Mouse (Mus musculus) heart, postnatal 14 days (tissue): ENCODE results near the gene 4931429L15Rik. TPM values are rescaled to one million over a fixed set of nuclear protein-coding genes. Genes with fewer than 3 reads are reported as not detected.

Source experiments
- DNase-seq, 2 experiments: peaks; one replicate each; pipeline ENCODE4 v3.0.0; 2021 to 2022
- intact Hi-C: fragments of 180-260 bp; cut with DNase I; formaldehyde crosslinking; loops from one replicate; pipeline ENCODE4 v1.15.1; 2025
- total RNA-seq, 2 experiments: library from RNA; stranded (reverse); gene quantifications; 2 replicates each; pipeline ENCODE4 v1.2.3; 2021

The 4931429L15Rik gene
- total RNA-seq, 2 experiments from 2014 or later: not detected

- intact Hi-C loops: no loop called here
- DNase-seq: peak; percentile 13 to 33
These were observed 8.9 kb upstream of the 4931429L15Rik start for GRCm38 (mm10) chr9:46328572-46329249.

GRCm38 (mm10) chr9:46327706-46328571 is 8.2 kb upstream of the 4931429L15Rik start:
- DNase-seq: peak in 1 of 2 experiments; percentile 9
- intact Hi-C loops: no loop called here

DNA sequence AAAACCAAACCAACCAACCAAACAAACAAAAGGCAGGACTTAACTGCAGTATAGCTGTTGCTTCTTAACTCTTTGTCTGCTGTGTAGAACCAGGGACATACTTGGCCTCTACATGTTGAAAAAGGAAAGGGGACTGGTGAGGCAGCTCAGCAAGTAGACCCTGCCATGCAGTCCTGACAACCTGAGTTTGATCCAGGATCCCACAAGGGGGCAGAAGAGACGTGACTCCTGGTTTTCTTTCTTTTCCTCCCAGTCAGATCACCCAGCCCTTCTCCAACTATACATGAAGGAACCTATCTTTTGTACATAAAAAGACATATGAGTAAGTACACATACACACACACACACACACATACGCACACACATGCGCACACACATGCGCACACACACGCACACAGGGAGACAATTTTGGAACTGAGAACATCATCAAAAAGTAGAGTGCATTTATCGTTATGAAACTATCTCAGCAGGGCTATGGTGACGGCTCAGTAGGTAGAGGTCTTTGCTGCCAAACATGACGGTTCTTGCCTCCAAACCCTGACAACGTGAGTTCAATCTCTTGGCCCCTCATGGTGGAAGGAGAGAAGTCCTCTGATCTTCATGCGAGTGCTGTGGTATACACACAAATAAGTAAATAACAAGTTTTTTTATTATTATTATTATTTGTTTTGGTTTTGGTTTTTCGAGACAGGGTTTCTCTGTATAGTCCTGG is 7.1 kb upstream of the 4931429L15Rik start:
- intact Hi-C loops: no loop called here
- DNase-seq: no peak

DNA sequence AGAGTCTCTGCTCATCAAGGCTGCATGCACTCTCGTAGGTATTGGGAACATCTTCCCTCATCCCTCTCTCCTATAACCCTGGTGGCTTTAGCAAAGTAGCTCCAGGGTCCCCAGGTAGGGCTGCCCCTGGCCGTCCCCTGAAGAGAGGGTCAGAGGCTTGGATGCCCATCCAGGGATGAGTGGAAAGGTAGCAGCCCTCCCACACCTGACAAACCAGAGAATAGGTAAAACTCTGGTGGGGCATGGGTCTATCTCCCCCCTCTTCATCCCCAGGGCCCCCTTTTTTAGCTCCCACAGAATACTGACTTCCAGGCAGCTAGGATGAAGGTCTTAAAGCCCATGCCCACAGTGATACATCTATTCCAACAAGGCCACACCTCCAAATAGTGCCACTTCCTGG is 675 bp upstream of the 4931429L15Rik start:
- DNase-seq: no peak
- intact Hi-C loops: no loop called here

GRCm38 (mm10) chr9:46317957-46318356 is 1.8 kb downstream of the 4931429L15Rik start:
- DNase-seq: no peak
- intact Hi-C loops: loop anchor here (10.0 kb wide), 1 partner anchor 313 kb away; no protein-coding TSS in a partner anchor

DNA sequence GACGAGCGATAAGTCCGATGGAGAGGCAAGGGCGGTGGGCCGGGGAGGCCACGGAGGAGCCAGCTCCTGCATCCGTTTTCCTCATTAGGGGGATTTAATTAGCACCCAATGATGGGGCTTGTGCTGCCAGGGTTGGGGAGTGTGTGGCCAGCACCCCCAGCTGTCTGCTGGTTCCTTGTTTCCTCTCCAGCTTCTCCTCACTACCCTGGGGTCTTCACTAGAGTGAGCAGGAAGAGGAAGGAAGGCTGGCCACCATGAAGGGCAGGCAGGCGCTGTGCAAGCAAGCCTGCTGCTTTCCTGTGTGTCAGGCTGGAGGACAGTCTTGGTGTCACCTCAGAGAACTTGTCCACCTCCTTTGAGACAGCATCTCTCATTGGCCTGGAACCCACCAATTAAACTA is 2.9 kb downstream of the 4931429L15Rik start:
- no peak for DNase-seq

DNA sequence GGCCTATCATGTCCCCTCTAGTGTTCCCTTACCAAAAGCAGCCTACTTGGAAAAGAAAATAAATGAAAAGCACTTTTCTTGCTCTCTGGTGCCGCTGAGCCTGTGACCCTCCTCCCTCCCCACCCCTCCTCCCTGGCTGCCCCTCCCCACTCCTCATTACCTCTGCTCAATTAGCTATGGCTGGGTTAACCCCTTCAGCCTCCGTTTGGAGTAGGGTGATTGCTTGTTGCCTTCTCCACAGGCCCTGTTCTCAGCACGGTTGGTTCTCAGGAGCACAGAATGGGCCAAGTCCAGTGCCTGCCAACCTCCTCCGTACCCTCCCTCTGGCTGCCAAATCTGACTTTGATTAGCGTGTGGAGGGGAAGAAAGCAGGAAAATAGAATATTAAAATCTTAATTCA is 3.4 kb downstream of the 4931429L15Rik start:
- intact Hi-C loops: loop anchor here (10.0 kb wide), 1 partner anchor 312 kb away; no protein-coding TSS in a partner anchor

More for the DNA sequence above, 2.9 kb downstream of the 4931429L15Rik start:
- intact Hi-C loops: loop anchor here (10.0 kb wide), 1 partner anchor 312 kb away; no protein-coding TSS in a partner anchor

DNA sequence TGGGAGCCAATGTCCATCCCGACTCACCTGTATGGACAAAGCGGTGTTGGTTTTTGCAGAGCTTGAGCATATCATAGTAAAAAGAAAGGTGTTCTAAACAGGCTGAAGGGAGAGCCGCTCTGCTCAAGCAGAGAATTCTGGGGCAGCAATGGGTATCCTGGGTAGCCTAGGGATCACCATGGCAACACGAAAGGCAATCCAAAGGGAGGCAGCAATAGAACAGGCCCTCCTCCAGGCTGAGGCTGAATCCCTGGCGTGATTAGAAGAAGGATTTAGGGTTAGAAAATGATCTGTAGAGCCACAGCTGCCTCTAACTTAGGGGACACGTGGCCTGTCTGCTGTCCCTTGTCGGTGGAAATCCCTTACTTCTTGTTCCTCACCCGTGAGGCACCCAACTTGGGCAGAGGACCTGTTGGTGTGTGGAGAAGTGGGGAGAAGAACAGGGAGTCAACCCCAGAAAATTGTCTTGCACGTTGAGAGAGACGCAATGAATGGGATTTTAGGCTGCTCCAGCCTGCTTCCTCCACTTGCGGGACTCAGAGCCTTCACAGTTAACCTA is 3.9 kb downstream of the 4931429L15Rik start:
- intact Hi-C loops: loop anchor here (10.0 kb wide), 1 partner anchor 311 kb away; no protein-coding TSS in a partner anchor
- no peak for DNase-seq

More for the DNA sequence above, 3.4 kb downstream of the 4931429L15Rik start:
- no peak for DNase-seq

- DNase-seq: no peak
- intact Hi-C loops: loop anchor here (10.0 kb wide), 1 partner anchor 310 kb away; no protein-coding TSS in a partner anchor
These were observed 4.9 kb downstream of the 4931429L15Rik start for GRCm38 (mm10) chr9:46314921-46315320.

GRCm38 (mm10) chr9:46314507-46314906 is 5.3 kb downstream of the 4931429L15Rik start:
- peak; percentile 67 to 78 for DNase-seq
- intact Hi-C loops: loop anchor here (10.0 kb wide), 1 partner anchor 310 kb away; no protein-coding TSS in a partner anchor

- intact Hi-C loops: no loop called here
- DNase-seq: peak in 1 of 2 experiments; percentile 7
These were observed 10.7 kb downstream of the 4931429L15Rik start for GRCm38 (mm10) chr9:46309121-46309520.

- intact Hi-C loops: no loop called here
- DNase-seq: peak; percentile 41 to 71
These were observed 17.6 kb downstream of the 4931429L15Rik start for GRCm38 (mm10) chr9:46302142-46302541.

GRCm38 (mm10) chr9:46298381-46298780 is 21.4 kb downstream of the 4931429L15Rik start:
- DNase-seq: no peak
- intact Hi-C loops: no loop called here

DNA sequence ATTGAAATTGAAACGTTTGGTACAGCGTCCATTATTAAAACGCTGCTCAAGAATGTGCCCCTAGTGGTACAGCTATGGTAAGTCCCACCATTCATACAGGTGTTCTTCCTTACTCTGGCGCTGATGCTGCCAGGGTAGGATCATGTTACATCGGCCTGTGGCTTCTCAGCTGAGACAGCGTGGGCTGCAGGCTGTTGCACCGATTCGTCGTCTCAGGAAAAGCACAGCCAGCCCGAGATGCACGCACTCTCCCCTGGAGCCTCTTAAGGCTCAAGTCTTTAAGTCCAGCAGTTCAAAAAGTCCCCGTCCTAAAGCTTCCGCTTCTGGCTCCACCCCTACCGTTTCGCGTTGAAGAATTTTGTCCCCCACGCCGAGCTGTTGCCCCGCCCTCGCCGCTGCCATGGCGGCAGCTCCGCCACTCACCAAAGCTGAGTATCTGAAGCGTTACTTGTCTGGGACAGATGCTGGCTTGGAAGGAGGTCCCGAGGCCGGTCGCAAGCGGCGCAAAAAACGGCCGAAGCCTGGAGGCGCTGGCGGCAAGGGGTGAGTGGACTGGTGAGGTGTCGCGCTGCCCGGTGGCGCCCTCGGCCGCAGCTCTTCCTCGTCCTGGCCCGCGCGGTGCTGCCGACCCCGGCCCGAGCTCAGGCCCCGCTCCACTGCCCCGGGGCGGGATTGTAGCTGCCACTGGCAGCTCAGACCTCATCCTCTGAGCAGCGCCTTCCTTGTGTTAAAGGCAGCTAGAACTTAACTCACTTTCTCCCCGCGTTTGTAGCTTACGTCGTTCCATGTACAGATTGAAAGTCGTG is 37.0 kb downstream of the 4931429L15Rik start, which contains the start of gene Bud13:
TSS of gene Bud13 (plus strand) at position 378 of the 806 bp plus-strand sequence.
- intact Hi-C loops: no loop called here
- DNase-seq: peak; percentile 93 to 98

GRCm38 (mm10) chr9:46274494-46274893 is 45.3 kb downstream of the 4931429L15Rik start:
- intact Hi-C loops: loop anchor here (5.0 kb wide), 1 partner anchor 367 kb away; the partner anchor contains the start of genes Pcsk7 and Rnf214
- DNase-seq: no peak

DNA sequence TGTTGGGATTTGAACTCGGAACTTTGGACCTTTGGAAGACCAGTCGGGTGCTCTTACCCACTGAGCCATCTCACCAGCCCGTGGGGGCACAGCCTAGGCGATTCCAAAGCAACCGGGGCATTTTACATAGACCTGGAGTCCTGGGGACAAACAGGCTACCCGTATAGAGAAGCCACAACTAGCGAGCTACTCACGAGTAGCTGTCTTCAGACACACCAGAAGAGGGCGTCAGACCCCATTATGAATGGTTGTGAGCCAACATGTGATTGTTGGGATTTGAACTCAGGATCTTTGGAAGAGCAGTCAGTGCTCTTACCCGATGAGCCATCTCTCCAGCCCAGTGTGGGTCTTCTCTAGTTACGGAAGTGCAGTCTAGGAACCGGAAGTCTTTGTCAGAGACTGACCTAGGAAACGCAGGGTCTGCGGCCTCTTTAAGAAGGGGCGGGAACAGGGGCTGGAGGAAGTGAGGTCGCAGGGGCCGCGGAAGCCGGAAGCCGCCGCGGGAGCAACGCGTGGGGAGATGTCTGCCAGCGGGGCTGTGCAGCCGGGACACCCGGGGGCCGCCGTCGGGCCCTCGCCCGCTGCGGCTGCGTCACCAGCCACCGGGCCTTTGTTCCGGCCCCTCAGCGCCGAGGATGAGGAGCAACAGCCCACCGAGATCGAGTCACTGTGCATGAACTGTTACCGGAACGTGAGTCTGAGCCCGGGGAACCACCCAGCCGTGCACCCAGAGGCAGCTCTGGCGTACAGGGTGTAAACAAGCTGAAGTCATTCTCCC is 46.9 kb downstream of the 4931429L15Rik start, which contains the start of gene Zpr1:
TSS of gene Zpr1 (plus strand) at position 388 of the 778 bp plus-strand sequence.
- peak; percentile 87 to 90 for DNase-seq
- intact Hi-C loops: loop anchor here (5.0 kb wide), 1 partner anchor 366 kb away; the partner anchor contains the start of genes Pcsk7 and Rnf214

DNA sequence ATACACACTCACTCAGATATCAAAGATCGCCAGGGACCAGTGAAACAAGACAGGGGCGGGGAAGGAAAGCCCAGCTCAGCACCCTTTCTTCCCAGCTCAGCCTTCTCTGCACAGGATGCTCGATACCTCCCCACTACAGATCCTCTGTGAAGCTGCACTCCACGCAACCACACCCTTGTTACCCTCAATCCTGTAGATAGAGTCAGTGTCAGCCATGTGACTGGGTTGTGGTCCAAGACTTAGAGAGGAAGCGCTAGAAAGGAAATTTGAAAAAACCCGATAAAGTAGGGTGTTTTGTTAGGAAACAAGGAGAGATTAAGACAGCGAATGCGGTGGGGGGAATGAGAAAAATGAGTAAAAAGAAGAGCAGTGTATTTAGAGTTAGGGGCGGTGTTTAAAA is 47.7 kb downstream of the 4931429L15Rik start:
- intact Hi-C loops: loop anchor here (5.0 kb wide), 1 partner anchor 365 kb away; the partner anchor contains the start of genes Pcsk7 and Rnf214
- no peak for DNase-seq

GRCm38 (mm10) chr9:46270782-46271181 is 49.0 kb downstream of the 4931429L15Rik start:
- intact Hi-C loops: loop anchor here (5.0 kb wide), 1 partner anchor 363 kb away; the partner anchor contains the start of genes Pcsk7 and Rnf214
- no peak for DNase-seq
